Mouse (Mus musculus) ES-E14 (cell line): ENCODE data around the gene Nlrc5. TPM values are rescaled to one million over a fixed set of nuclear protein-coding genes. Genes with fewer than 3 reads are reported as not detected.

Source experiments
- DNase-seq: peaks from one replicate; pipeline ENCODE4 v3.0.0-alpha.2; 2013; ENCODE audit warnings: low read depth, low spot score
- H3K27ac ChIP-seq: 2 replicates; pipeline ENCODE4 v1.5.1; 2012; ENCODE audit warnings: low read depth, mild to moderate bottlenecking, low read length, moderate library complexity, mixed read lengths; ENCODE audit not compliant: poor library complexity, insufficient read depth, severe bottlenecking
- H3K36me3 ChIP-seq: 2 replicates; pipeline ENCODE4 v1.6.1; 2012; ENCODE audit warnings: mild to moderate bottlenecking, low read length, moderate library complexity, mixed read lengths; ENCODE audit not compliant: control insufficient read depth, poor library complexity, insufficient read depth, severe bottlenecking
- H3K4me1 ChIP-seq, 2 experiments: fragments of 150-350 bp in 1 of 2; sonication (generic) in 1 of 2; 2 replicates each; pipeline ENCODE4 v1.6.1; 2012; ENCODE audit warnings: low read length in 2 of 2, mild to moderate bottlenecking in 1 of 2, mixed read lengths in 1 of 2; ENCODE audit not compliant: control insufficient read depth in 2 of 2, insufficient read depth in 2 of 2, poor library complexity in 1 of 2
- H3K4me3 ChIP-seq, 2 experiments: fragments of 150-350 bp in 1 of 2; sonication (generic) in 1 of 2; 2 replicates each; pipeline ENCODE4 v1.5.1; 2012; ENCODE audit warnings: low read length in 2 of 2, low read depth in 1 of 2, mild to moderate bottlenecking in 1 of 2, mixed read lengths in 1 of 2; ENCODE audit not compliant: insufficient read depth in 1 of 2, poor library complexity in 1 of 2, severe bottlenecking in 1 of 2
- H3K9ac ChIP-seq: 2 replicates; pipeline ENCODE4 v1.6.1; 2012; ENCODE audit warnings: low read depth, mild to moderate bottlenecking, low read length, mixed read lengths; ENCODE audit not compliant: poor library complexity, insufficient read depth, severe bottlenecking
- H3K9me3 ChIP-seq: fragments of 150-350 bp; sonication (generic); 2 replicates; pipeline ENCODE4 v1.6.1; 2012; ENCODE audit warnings: low read depth, mild to moderate bottlenecking, low read length; ENCODE audit not compliant: control insufficient read depth, insufficient read depth
- CHD2 ChIP-seq: IDR thresholded peaks from 2 replicates; pipeline ENCODE4 v1.6.1; 2014; ENCODE audit warnings: mild to moderate bottlenecking, low read depth, low read length, inconsistent platforms
- HCFC1 ChIP-seq: IDR thresholded peaks from 2 replicates; pipeline ENCODE4 v1.6.1; 2012; ENCODE audit warnings: low read length, inconsistent platforms, borderline replicate concordance; ENCODE audit not compliant: insufficient read depth
- MAFK ChIP-seq: IDR thresholded peaks from 2 replicates; pipeline ENCODE4 v1.6.1; 2014; ENCODE audit warnings: mild to moderate bottlenecking, low read depth, low read length, inconsistent platforms; ENCODE audit not compliant: insufficient read depth
- ZC3H11A ChIP-seq: IDR thresholded peaks from 2 replicates; pipeline ENCODE4 v1.6.1; 2012; ENCODE audit warnings: low read depth, mild to moderate bottlenecking, inconsistent platforms, low read length, borderline replicate concordance
- ZNF384 ChIP-seq: IDR thresholded peaks from 2 replicates; pipeline ENCODE4 v1.6.1; 2012; ENCODE audit warnings: low read depth, low read length, inconsistent platforms
- in situ Hi-C, 2 experiments: fragments of 600-800 bp; cut with MboI; formaldehyde crosslinking; loops; one replicate each; pipeline ENCODE4 v1.15.1; 2025; ENCODE audit warnings: low sequenced_read_pairs in 2 of 2, inconsistent platforms in 1 of 2; ENCODE audit not compliant: unreplicated experiment in 2 of 2
- total RNA-seq: library from RNA; depleted of rRNA; stranded (reverse); fragments of 300-350 nt; gene quantifications from 2 replicates; pipeline ENCODE4 v1.2.3, GENCODE M21; 2012

Gene Nlrc5
- total RNA-seq, 1 experiment, result 0.76 TPM

DNA sequence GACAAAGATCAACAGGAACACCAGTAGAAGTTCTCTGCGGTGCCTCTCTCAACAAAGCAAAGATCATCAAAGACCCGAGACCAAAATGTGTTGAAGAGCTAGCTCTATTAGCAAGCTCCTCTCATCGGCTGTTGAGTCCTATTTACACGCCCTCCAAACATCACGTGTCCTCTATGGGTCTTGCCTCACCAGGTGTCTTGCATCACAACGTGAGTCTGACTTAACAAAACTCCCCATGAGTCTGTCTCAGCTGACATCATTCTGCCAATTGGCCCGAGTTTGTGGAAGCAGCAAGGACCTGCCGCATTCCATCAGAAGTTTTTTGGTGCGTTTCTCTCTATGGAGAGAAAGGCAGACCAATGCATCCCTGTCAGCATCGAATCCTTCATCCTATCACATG lies 6.2 kb upstream of the Nlrc5 start:
- H3K27ac ChIP-seq, result no peak overlapping the region
- H3K4me3 ChIP-seq, result no peak overlapping the region
- no peaks in the 10 kb centered on the region for H3K9me3 ChIP-seq
- no peak overlapping the region for H3K9ac ChIP-seq
- H3K4me1 ChIP-seq, result no peaks in the 10 kb centered on the region
- DNase-seq, result no peak
- TF ChIP-seq HCFC1 (no peak), MAFK (no peak)
- H3K36me3 ChIP-seq, result no peaks in the 10 kb centered on the region
- in situ Hi-C loops, result no loop called here

DNA sequence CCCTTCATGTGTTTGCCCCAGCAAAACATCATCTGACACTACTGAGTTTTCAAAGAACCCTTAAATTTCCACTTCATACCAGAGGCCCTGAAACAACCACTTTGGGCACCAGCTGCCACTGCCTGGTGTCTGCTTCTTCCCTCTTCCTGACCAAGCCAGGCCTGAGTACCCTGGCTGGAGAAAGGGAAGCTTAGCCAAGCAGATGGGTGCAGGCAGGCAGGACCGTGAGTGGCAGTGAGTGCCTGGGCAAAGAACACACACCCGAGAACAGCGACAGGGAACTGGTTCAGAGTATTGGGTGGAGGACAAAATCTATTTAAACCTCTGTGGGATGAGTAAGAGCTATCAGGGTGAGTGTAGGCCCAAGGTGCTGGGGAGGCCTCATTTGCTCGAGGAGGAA lies 5.7 kb upstream of the Nlrc5 start:
- DNase-seq, result no peak
- Histone ChIP-seq H3K4me3 (no peak overlapping the region), H3K9me3 (no peaks in the 10 kb centered on the region), H3K27ac (no peak overlapping the region), H3K9ac (no peak overlapping the region), H3K4me1 (no peaks in the 10 kb centered on the region), H3K36me3 (no peaks in the 10 kb centered on the region)
- in situ Hi-C loops, result no loop called here
- TF ChIP-seq HCFC1, result no peak
- no peak for TF ChIP-seq CHD2
- no peak for TF ChIP-seq ZC3H11A
- no peak for TF ChIP-seq ZNF384
- TF ChIP-seq MAFK, result no peak

DNA sequence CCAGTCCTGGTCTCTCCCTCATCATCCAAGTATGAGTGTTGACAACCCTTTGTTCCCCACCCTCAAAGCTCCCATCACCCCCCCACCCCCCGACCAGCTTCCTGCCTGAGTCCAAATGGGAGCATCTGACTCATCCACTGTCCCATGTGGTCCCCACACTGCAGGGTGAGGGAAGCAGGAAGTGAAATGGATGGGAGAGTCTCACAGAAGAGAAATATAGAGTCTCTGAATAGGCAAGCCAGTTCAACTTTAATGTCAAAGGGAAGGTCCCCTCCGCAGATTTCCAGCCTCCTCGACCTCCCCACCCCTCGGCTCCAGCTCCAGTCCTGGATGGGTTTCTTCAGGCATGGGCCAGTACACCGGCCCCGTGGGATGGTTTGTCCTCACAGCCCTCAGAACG lies 4.8 kb upstream of the Nlrc5 start:
- no peak overlapping the region for H3K27ac ChIP-seq
- no peaks in the 10 kb centered on the region for H3K4me1 ChIP-seq
- no peak overlapping the region for H3K4me3 ChIP-seq
- no peaks in the 10 kb centered on the region for H3K36me3 ChIP-seq
- H3K9ac ChIP-seq, result no peak overlapping the region
- no peaks in the 10 kb centered on the region for H3K9me3 ChIP-seq
- in situ Hi-C loops, result no loop called here
- no peak for DNase-seq
- no peak for TF ChIP-seq CHD2
- no peak for TF ChIP-seq ZNF384
- TF ChIP-seq HCFC1, result no peak
- TF ChIP-seq ZC3H11A, result no peak
- TF ChIP-seq MAFK, result no peak

DNA sequence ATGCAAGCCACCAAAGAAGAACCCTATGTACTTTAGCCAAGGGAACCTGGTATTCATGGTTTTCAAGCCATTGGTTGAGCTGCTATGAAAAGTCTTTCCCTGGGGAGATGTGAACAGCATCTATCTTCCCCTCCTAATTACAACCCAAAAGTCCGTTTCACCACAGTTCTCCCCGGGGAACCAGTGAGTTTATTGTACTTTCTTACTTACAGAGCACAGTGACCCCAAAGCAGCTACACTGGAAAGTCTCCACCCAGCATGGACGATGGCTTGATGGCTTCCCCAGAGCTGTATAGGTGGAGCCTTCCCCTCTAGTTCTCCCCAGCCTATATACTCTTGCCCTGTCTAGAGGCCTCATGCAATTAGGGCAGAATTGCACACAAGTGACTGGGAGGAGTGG lies 1.9 kb upstream of the Nlrc5 start:
- DNase-seq, result no peak
- Histone ChIP-seq H3K4me3 (no peak overlapping the region), H3K9ac (no peak overlapping the region), H3K36me3 (no peaks in the 10 kb centered on the region), H3K27ac (no peak overlapping the region), H3K9me3 (no peaks in the 10 kb centered on the region), H3K4me1 (no peaks in the 10 kb centered on the region)
- in situ Hi-C loops, result no loop called here
- TF ChIP-seq CHD2, result no peak
- no peak for TF ChIP-seq ZNF384
- no peak for TF ChIP-seq HCFC1
- TF ChIP-seq ZC3H11A, result no peak
- no peak for TF ChIP-seq MAFK

DNA sequence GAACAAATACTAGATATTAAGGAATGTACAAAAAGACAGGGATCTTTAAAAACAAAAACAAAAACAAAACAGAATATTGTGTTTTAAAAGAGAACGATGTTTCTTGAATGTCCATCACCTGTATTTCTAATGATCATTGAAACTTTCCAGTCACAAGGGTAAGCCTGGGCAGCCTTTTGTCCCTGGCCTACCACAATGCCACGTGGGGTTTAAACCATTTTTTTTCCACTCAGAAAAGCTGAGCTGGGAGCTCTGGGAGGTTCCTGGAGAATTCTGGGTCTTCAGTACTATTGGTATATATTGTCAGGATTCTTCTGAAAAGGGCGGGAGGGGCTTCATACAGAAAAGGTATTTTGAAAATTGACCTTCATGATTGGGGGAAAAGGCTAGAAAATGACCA lies 802 bp downstream of the Nlrc5 start:
- H3K4me1 ChIP-seq, result no peaks in the 10 kb centered on the region
- TF ChIP-seq CHD2 (no peak), MAFK (no peak), ZC3H11A (no peak), HCFC1 (no peak), ZNF384 (no peak)
- DNase-seq, result no peak
- no peak overlapping the region for H3K27ac ChIP-seq
- H3K4me3 ChIP-seq, result no peak overlapping the region
- no peaks in the 10 kb centered on the region for H3K9me3 ChIP-seq
- in situ Hi-C loops, result no loop called here
- no peak overlapping the region for H3K9ac ChIP-seq
- no peaks in the 10 kb centered on the region for H3K36me3 ChIP-seq
